Mouse (Mus musculus) cortical plate, adult 2 months (tissue): ENCODE measurements around the gene Cyp4f37.

Source experiments
- CTCF ChIP-seq: fragments of 200-500 bp; IDR thresholded peaks from 2 replicates; pipeline ENCODE4 v1.5.1; 2011; ENCODE audit warnings: mild to moderate bottlenecking, control low read depth, low read length; ENCODE audit not compliant: insufficient read depth; ENCODE audit errors: extremely low read depth
- POLR2A ChIP-seq: fragments of 200-500 bp; IDR thresholded peaks from 2 replicates; pipeline ENCODE4 v1.6.1; 2011; ENCODE audit warnings: mild to moderate bottlenecking, low read length, control low read depth; ENCODE audit not compliant: insufficient read depth; ENCODE audit errors: extremely low read depth

DNA sequence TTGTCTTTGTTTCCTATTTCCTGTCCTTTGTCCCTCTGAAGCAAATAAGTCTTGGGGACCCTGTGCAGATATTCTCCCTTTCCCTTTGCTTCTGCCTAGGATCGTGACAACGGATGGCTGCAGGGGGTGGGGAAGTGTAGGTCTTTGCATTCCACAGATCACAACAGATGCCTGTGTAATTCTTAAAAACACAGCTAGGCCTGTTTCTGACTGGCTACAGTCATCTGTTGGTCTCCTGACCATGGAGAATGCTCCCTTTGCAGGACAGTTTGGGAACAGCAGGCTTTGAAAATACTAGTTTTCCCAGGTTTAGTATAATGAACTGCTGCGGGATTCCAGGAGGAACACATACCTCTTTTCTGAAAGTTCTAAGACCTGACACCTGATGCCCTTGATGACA, 15.2 kb downstream of the Cyp4f37 start:
- TF ChIP-seq CTCF = no peak
- TF ChIP-seq POLR2A = no peak
